Mouse (Mus musculus) thymus, adult 2 months (tissue): ENCODE results near the gene Ufl1.
"Not testable (repeated sequence)": the region's sequence is repeated elsewhere in the genome, so short reads cannot be mapped to it uniquely, and the experiment has no call there.

Source experiments
- CTCF ChIP-seq: fragments of 200-500 bp; IDR thresholded peaks from 2 replicates; pipeline ENCODE4 v1.5.1; 2012; ENCODE audit warnings: mild to moderate bottlenecking, control low read depth, low read length, moderate library complexity, borderline replicate concordance; ENCODE audit not compliant: control insufficient read depth, poor library complexity, insufficient read depth; ENCODE audit errors: extremely low read depth
- POLR2A ChIP-seq: fragments of 200-500 bp; IDR thresholded peaks from 2 replicates; pipeline ENCODE4 v1.6.1; 2012; ENCODE audit warnings: mild to moderate bottlenecking, low read length, control low read depth, moderate library complexity; ENCODE audit not compliant: control insufficient read depth, poor library complexity, insufficient read depth; ENCODE audit errors: extremely low read depth

- not testable (repeated sequence) for TF ChIP-seq CTCF, POLR2A
Observed at GRCm38 (mm10) chr4:25235663-25236062, 46.0 kb downstream of the Ufl1 start.
